Mouse (Mus musculus) cerebellum, postnatal 25 days (tissue): ENCODE measurements around the gene Gm10428.
"Not testable (repeated sequence)": the region's sequence is repeated elsewhere in the genome, so short reads cannot be mapped to it uniquely, and the experiment has no call there.

Experiments used
- DNase-seq, 2 experiments: peaks; one replicate each; pipeline ENCODE4 v3.0.0; 2021; ENCODE audit warnings: mixed read lengths in 2 of 2

The Gm10428 gene

GRCm38 (mm10) chr11:62752780-62753179 lies at the start of gene Gm10428:
Gm10428 (plus strand) TSS chr11:62753100.
- no peak for DNase-seq

GRCm38 (mm10) chr11:62706141-62706540 lies 46.8 kb upstream of the Gm10428 start:
- DNase-seq, result no peak

GRCm38 (mm10) chr11:62708252-62708651 lies 44.6 kb upstream of the Gm10428 start:
- no peak for DNase-seq

- no peak for DNase-seq
These were observed 42.2 kb upstream of the Gm10428 start for GRCm38 (mm10) chr11:62710657-62711056.

GRCm38 (mm10) chr11:62728276-62728675 lies 24.6 kb upstream of the Gm10428 start:
- DNase-seq, result no peak

GRCm38 (mm10) chr11:62731311-62732021 lies 21.4 kb upstream of the Gm10428 start, which contains the start of gene Zfp287:
Zfp287 (minus strand) TSS chr11:62731905.
- DNase-seq, result peak; percentile 95 to 96

- DNase-seq, result no peak
These were observed 20.9 kb upstream of the Gm10428 start for GRCm38 (mm10) chr11:62732022-62732387.

GRCm38 (mm10) chr11:62732665-62733064 lies 20.2 kb upstream of the Gm10428 start:
- DNase-seq, result no peak

GRCm38 (mm10) chr11:62741186-62741585 lies 11.7 kb upstream of the Gm10428 start:
- DNase-seq, result no peak

- no peak for DNase-seq
These were observed 10.5 kb upstream of the Gm10428 start for GRCm38 (mm10) chr11:62742261-62742957.

- DNase-seq, result peak; percentile 78 to 86
These were observed 8.8 kb upstream of the Gm10428 start for GRCm38 (mm10) chr11:62744103-62744502.

- peak; percentile 87 to 88 for DNase-seq
These were observed 6.8 kb upstream of the Gm10428 start for GRCm38 (mm10) chr11:62746001-62746533.

GRCm38 (mm10) chr11:62747227-62747626 lies 5.7 kb upstream of the Gm10428 start:
- DNase-seq, result no peak

GRCm38 (mm10) chr11:62748062-62748461 lies 4.8 kb upstream of the Gm10428 start:
- no peak for DNase-seq

GRCm38 (mm10) chr11:62749445-62749844 lies 3.5 kb upstream of the Gm10428 start:
- DNase-seq, result not testable (repeated sequence)

- no peak for DNase-seq
These were observed 709 bp upstream of the Gm10428 start for GRCm38 (mm10) chr11:62752191-62752590.

- DNase-seq, result peak; percentile 99
These were observed 3.7 kb downstream of the Gm10428 start for GRCm38 (mm10) chr11:62756456-62757142.

GRCm38 (mm10) chr11:62757143-62757507 lies 4.2 kb downstream of the Gm10428 start:
- no peak for DNase-seq

GRCm38 (mm10) chr11:62757906-62758305 lies 5.0 kb downstream of the Gm10428 start:
- DNase-seq, result no peak

GRCm38 (mm10) chr11:62758491-62758890 lies 5.6 kb downstream of the Gm10428 start:
- no peak for DNase-seq

- DNase-seq, result no peak
These were observed 8.0 kb downstream of the Gm10428 start for GRCm38 (mm10) chr11:62760755-62761457.

GRCm38 (mm10) chr11:62776510-62776909 lies 23.6 kb downstream of the Gm10428 start:
- no peak for DNase-seq
